18 mouse cellular contexts compared by ENCODE assay signal in genomic region chr13:49142396-49142795, GRCm38 (mm10). TPM values are rescaled to one million over a fixed set of nuclear protein-coding genes. Genes with fewer than 3 reads are reported as not detected.
"Had no signal": no experiment of that assay in that cellular context is flagged by ENCODE, and none has a peak within 500 bp of the region (broad histone marks: within the 10 kb centered on the region; RNA-seq: fewer than 3 reads in every experiment).

No protein-coding gene starts in this region.

- H3K27me3 ChIP-seq: neural tube, embryonic 13.5 days had no signal

- ATAC-seq: midbrain, embryonic 16.5 days had no signal

- H3K9ac ChIP-seq: liver, embryonic 13.5 days; neural tube, embryonic 13.5 days had no signal

- H3K36me3 ChIP-seq: liver, embryonic 13.5 days had no signal

- DNase-seq: kidney, adult 2 months; kidney, postnatal 25 days; liver, embryonic 13.5 days; lung, adult 2 months; lung, postnatal 14 days; lung, postnatal 4 days; retina, postnatal 1 day; thymus, adult 2 months; thymus, postnatal 14 days; thymus, postnatal 4 days had no signal

- H3K9me3 ChIP-seq: liver, embryonic 13.5 days; neural tube, embryonic 13.5 days had no signal

- H3K27ac ChIP-seq: kidney, postnatal 0 days; liver, embryonic 13.5 days; neural tube, embryonic 13.5 days; stomach, postnatal 0 days had no signal

- H3K4me3 ChIP-seq: liver, embryonic 13.5 days; myocyte; neural tube, embryonic 13.5 days had no signal

- H3K4me2 ChIP-seq: liver, embryonic 13.5 days; midbrain, embryonic 11.5 days; neural tube, embryonic 13.5 days had no signal

RNA-seq across cellular contexts. Expression of gene Wnk2, which starts 5.4 kb away (rescaled TPM):
- total RNA-seq: megakaryocyte progenitor cell, adult 5-6 weeks; monocyte, adult 5-6 weeks had no signal
- polyA plus RNA-seq: myocyte had no signal
